13 mouse cellular contexts compared by ENCODE assay signal in genomic region chr14:120764386-120764785, GRCm38 (mm10).
DNase-seq lines count a peak whose midpoint lies in the region; ATAC-seq and TF ChIP-seq lines count a peak whose summit lies in the region.
"Had no signal": no experiment of that assay in that cellular context is flagged by ENCODE, and none has a peak within 500 bp of the region (broad histone marks: within the 10 kb centered on the region; RNA-seq: fewer than 3 reads in every experiment).

No protein-coding gene starts in this region.

- TF ChIP-seq CTCF in gastrocnemius, adult 2 months (IDR thresholded peaks at IDR 0.05) = peak; percentile 50

- H3K4me2 ChIP-seq in limb, embryonic 14.5 days (replicated peaks; ENCODE audit: low read depth, low read length, severe bottlenecking) = no peak overlapping the region
- H3K4me2 ChIP-seq: heart, embryonic 15.5 days had no signal

- no peaks in the 10 kb centered on the region for H3K9me3 ChIP-seq in limb, embryonic 14.5 days (ENCODE audit: control insufficient read depth, low read length)
- H3K9me3 ChIP-seq in limb, embryonic 10.5 days (replicated peaks) = no peaks in the 10 kb centered on the region
- H3K9me3 ChIP-seq: heart, embryonic 15.5 days had no signal

- H3K4me1 ChIP-seq in limb, embryonic 14.5 days (ENCODE audit: control insufficient read depth, insufficient read depth, low read length) = no peaks in the 10 kb centered on the region
- H3K4me1 ChIP-seq in limb, embryonic 10.5 days = no peaks in the 10 kb centered on the region
- H3K4me1 ChIP-seq: heart, embryonic 15.5 days had no signal

- DNase-seq in gastrocnemius, adult 2 months = no peak
- DNase-seq in gastrocnemius, adult 8-10 months (ENCODE audit: low spot score in 2 of 2) = no peak
- DNase-seq in limb, embryonic 14.5 days (ENCODE audit: low spot score) = peak; percentile 48
- DNase-seq in limb, embryonic 10.5 days (ENCODE audit: low spot score) = no peak
- peak; percentile 49 for DNase-seq in 416B (ENCODE audit: low read depth)
- DNase-seq in brain, embryonic 18.5 days (ENCODE audit: low read depth, low spot score) = peak; percentile 26
- no peak for DNase-seq in thymus, postnatal 25 days
- DNase-seq in adrenal gland, postnatal 36 days = no peak
- DNase-seq: cerebellum, adult 2 months; kidney, postnatal 14 days; lung, adult 2 months had no signal

- intact Hi-C loops in gastrocnemius, adult 2 months (cut with DNase I) = loop anchor here (10.0 kb wide), 1 partner anchor 690 kb away; no protein-coding TSS in a partner anchor

- no peaks in the 10 kb centered on the region for H3K36me3 ChIP-seq in limb, embryonic 14.5 days (ENCODE audit: control insufficient read depth, insufficient read depth, low read length)
- H3K36me3 ChIP-seq in limb, embryonic 10.5 days = no peaks in the 10 kb centered on the region
- H3K36me3 ChIP-seq: heart, embryonic 15.5 days had no signal

- ATAC-seq in limb, embryonic 14.5 days (ENCODE audit: low FRiP score, low read depth) = no peak
- ATAC-seq: activated CD4-positive, CD25-positive, alpha-beta regulatory T cell, adult 4 months had no signal

- no peak overlapping the region for H3K9ac ChIP-seq in limb, embryonic 14.5 days (ENCODE audit: low read depth, low read length, severe bottlenecking)
- H3K9ac ChIP-seq: heart, embryonic 15.5 days had no signal

- no peaks in the 10 kb centered on the region for H3K27me3 ChIP-seq in limb, embryonic 14.5 days (ENCODE audit: control insufficient read depth, insufficient read depth, low read length)
- no peaks in the 10 kb centered on the region for H3K27me3 ChIP-seq in limb, embryonic 10.5 days (ENCODE audit: low read depth, poor library complexity, severe bottlenecking)
- H3K27me3 ChIP-seq: heart, embryonic 15.5 days had no signal

- H3K4me3 ChIP-seq in gastrocnemius, adult 2 months = no peak overlapping the region
- H3K4me3 ChIP-seq in limb, embryonic 14.5 days (replicated peaks; ENCODE audit: low read length) = no peak overlapping the region
- H3K4me3 ChIP-seq in limb, embryonic 10.5 days = no peak overlapping the region
- H3K4me3 ChIP-seq: heart, embryonic 15.5 days had no signal

- 75% methylated on average over 3 of the region's 3 CpGs for WGBS in limb, embryonic 14.5 days
- 86% methylated on average over 3 of the region's 3 CpGs for WGBS in limb, embryonic 10.5 days

- TF ChIP-seq POLR2A in limb, embryonic 14.5 days (IDR thresholded peaks at IDR 0.05; ENCODE audit: borderline replicate concordance, extremely low read depth, insufficient read depth, insufficient read length) = no peak

- H3K27ac ChIP-seq in gastrocnemius, adult 2 months = no peak overlapping the region
- H3K27ac ChIP-seq in limb, embryonic 14.5 days (replicated peaks; ENCODE audit: low read depth, low read length) = no peak overlapping the region
- H3K27ac ChIP-seq in limb, embryonic 10.5 days = no peak overlapping the region
- H3K27ac ChIP-seq: heart, embryonic 15.5 days had no signal

Comparison
In these comparisons a context has a peak if more than half of its experiments do, and no peak if none do; other contexts are left out.
1. DNase-seq: peak in limb, embryonic 14.5 days (single experiment), 416B (single experiment) and brain, embryonic 18.5 days (single experiment); none in gastrocnemius, adult 2 months (single experiment), gastrocnemius, adult 8-10 months (0 of 2), limb, embryonic 10.5 days (single experiment), thymus, postnatal 25 days (single experiment) and adrenal gland, postnatal 36 days (0 of 2).